Mouse (Mus musculus) CD8-positive naive resting alpha-beta T cell, adult 2 months (primary cell): Measurements from ENCODE around the gene Adamts9.

Source experiments
- DNase-seq, 2 experiments: peaks; one replicate each; pipeline ENCODE4 v3.0.0; 2022; ENCODE audit warnings: low read depth in 2 of 2, low spot score in 2 of 2

The Adamts9 gene

GRCm38 (mm10) chr6:92943057-92943781 is at the start of gene Adamts9:
Gene Adamts9 (minus strand): TSS chr6:92943492.
- DNase-seq = no peak

GRCm38 (mm10) chr6:92991616-92992015 is 48.3 kb upstream of the Adamts9 start:
- DNase-seq = no peak

GRCm38 (mm10) chr6:92988620-92988998 is 45.3 kb upstream of the Adamts9 start:
- DNase-seq = no peak

- DNase-seq = no peak
Observed at GRCm38 (mm10) chr6:92987846-92988619, 44.7 kb upstream of the Adamts9 start.

GRCm38 (mm10) chr6:92987366-92987765 is 44.1 kb upstream of the Adamts9 start:
- no peak for DNase-seq

GRCm38 (mm10) chr6:92983421-92983820 is 40.1 kb upstream of the Adamts9 start:
- DNase-seq = no peak

- no peak for DNase-seq
Observed at GRCm38 (mm10) chr6:92981451-92982186, 38.3 kb upstream of the Adamts9 start.

GRCm38 (mm10) chr6:92973340-92973739 is 30.0 kb upstream of the Adamts9 start:
- DNase-seq = no peak

GRCm38 (mm10) chr6:92968718-92969117 is 25.4 kb upstream of the Adamts9 start:
- no peak for DNase-seq

GRCm38 (mm10) chr6:92968216-92968615 is 24.9 kb upstream of the Adamts9 start:
- no peak for DNase-seq

- no peak for DNase-seq
Observed at GRCm38 (mm10) chr6:92962966-92963365, 19.7 kb upstream of the Adamts9 start.

- no peak for DNase-seq
Observed at GRCm38 (mm10) chr6:92960997-92961396, 17.7 kb upstream of the Adamts9 start.

GRCm38 (mm10) chr6:92959416-92959815 is 16.1 kb upstream of the Adamts9 start:
- DNase-seq = no peak

GRCm38 (mm10) chr6:92947337-92948042 is 4.2 kb upstream of the Adamts9 start:
- no peak for DNase-seq

GRCm38 (mm10) chr6:92944711-92945110 is 1.4 kb upstream of the Adamts9 start:
- DNase-seq = no peak

GRCm38 (mm10) chr6:92944048-92944685 is 875 bp upstream of the Adamts9 start:
- DNase-seq = no peak

GRCm38 (mm10) chr6:92941756-92942420 is 1.4 kb downstream of the Adamts9 start:
- no peak for DNase-seq

GRCm38 (mm10) chr6:92941281-92941731 is 2.0 kb downstream of the Adamts9 start:
- peak in 1 of 2 experiments; percentile 2 for DNase-seq

- no peak for DNase-seq
Observed at GRCm38 (mm10) chr6:92940191-92941131, 2.8 kb downstream of the Adamts9 start.
